Mouse (Mus musculus) heart, adult 9 months (tissue): ENCODE measurements around the gene Abtb2.
A peak's percentile ranks its signal among the peaks of the same experiment; 100 is the strongest.

Experiments used
- DNase-seq, 2 experiments: peaks; one replicate each; pipeline ENCODE4 v3.0.0; 2022; ENCODE audit warnings: low spot score in 2 of 2

The Abtb2 gene

GRCm38 (mm10) chr2:103584093-103584492 is 18.0 kb downstream of the Abtb2 start:
- no peak for DNase-seq

GRCm38 (mm10) chr2:103586423-103586822 is 20.3 kb downstream of the Abtb2 start:
- DNase-seq: no peak

- no peak for DNase-seq
Measured at GRCm38 (mm10) chr2:103588776-103589175, 22.7 kb downstream of the Abtb2 start.

- no peak for DNase-seq
Measured at GRCm38 (mm10) chr2:103589400-103589799, 23.3 kb downstream of the Abtb2 start.

GRCm38 (mm10) chr2:103590645-103591044 is 24.5 kb downstream of the Abtb2 start:
- no peak for DNase-seq

GRCm38 (mm10) chr2:103591742-103592590 is 25.9 kb downstream of the Abtb2 start:
- DNase-seq: peak; percentile 60 to 69

- DNase-seq: no peak
Measured at GRCm38 (mm10) chr2:103592591-103592929, 26.4 kb downstream of the Abtb2 start.

GRCm38 (mm10) chr2:103594592-103595011 is 28.5 kb downstream of the Abtb2 start:
- DNase-seq: no peak

GRCm38 (mm10) chr2:103595028-103595651 is 29.0 kb downstream of the Abtb2 start:
- DNase-seq: no peak

GRCm38 (mm10) chr2:103599296-103599695 is 33.2 kb downstream of the Abtb2 start:
- no peak for DNase-seq

- DNase-seq: peak; percentile 48 to 56
Measured at GRCm38 (mm10) chr2:103600165-103600891, 34.2 kb downstream of the Abtb2 start.

- DNase-seq: no peak
Measured at GRCm38 (mm10) chr2:103601126-103601525, 35.0 kb downstream of the Abtb2 start.

GRCm38 (mm10) chr2:103601531-103601930 is 35.4 kb downstream of the Abtb2 start:
- DNase-seq: no peak

GRCm38 (mm10) chr2:103603209-103603608 is 37.1 kb downstream of the Abtb2 start:
- DNase-seq: no peak

- DNase-seq: no peak
Measured at GRCm38 (mm10) chr2:103603869-103604268, 37.8 kb downstream of the Abtb2 start.

GRCm38 (mm10) chr2:103605805-103606498 is 39.8 kb downstream of the Abtb2 start:
- DNase-seq: no peak

GRCm38 (mm10) chr2:103607926-103608325 is 41.8 kb downstream of the Abtb2 start:
- DNase-seq: no peak

GRCm38 (mm10) chr2:103608947-103609346 is 42.8 kb downstream of the Abtb2 start:
- DNase-seq: no peak

GRCm38 (mm10) chr2:103609499-103609898 is 43.4 kb downstream of the Abtb2 start:
- peak; percentile 47 to 55 for DNase-seq

- DNase-seq: no peak
Measured at GRCm38 (mm10) chr2:103610831-103611535, 44.9 kb downstream of the Abtb2 start.

GRCm38 (mm10) chr2:103613865-103614264 is 47.8 kb downstream of the Abtb2 start:
- DNase-seq: no peak
